Mouse (Mus musculus) lung, postnatal 36 days (tissue): ENCODE measurements around the gene Anks1b.

Experiments
- DNase-seq: peaks from one replicate; pipeline ENCODE4 v3.0.0; 2022; ENCODE audit warnings: mixed read lengths

The Anks1b gene

DNA sequence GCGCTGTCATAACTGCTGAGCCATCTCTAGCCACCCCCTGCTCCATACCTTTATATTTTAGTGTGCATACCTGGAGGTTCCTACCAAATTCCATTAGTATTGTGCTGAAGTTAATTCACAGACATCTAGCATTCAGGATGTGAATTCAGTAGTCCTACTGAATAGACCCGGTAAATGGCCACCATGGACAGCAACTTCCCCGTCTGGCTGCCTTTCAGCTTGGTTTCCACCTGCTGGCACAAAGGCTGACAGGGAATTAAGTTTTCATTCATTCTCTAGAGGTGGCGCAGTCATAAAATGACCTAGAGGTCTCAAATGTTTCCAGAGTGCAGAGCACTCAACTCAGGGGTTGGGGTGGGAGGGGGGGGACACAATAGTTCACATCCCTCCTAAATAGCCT, 953.6 kb downstream of the Anks1b start:
- DNase-seq = no peak

DNA sequence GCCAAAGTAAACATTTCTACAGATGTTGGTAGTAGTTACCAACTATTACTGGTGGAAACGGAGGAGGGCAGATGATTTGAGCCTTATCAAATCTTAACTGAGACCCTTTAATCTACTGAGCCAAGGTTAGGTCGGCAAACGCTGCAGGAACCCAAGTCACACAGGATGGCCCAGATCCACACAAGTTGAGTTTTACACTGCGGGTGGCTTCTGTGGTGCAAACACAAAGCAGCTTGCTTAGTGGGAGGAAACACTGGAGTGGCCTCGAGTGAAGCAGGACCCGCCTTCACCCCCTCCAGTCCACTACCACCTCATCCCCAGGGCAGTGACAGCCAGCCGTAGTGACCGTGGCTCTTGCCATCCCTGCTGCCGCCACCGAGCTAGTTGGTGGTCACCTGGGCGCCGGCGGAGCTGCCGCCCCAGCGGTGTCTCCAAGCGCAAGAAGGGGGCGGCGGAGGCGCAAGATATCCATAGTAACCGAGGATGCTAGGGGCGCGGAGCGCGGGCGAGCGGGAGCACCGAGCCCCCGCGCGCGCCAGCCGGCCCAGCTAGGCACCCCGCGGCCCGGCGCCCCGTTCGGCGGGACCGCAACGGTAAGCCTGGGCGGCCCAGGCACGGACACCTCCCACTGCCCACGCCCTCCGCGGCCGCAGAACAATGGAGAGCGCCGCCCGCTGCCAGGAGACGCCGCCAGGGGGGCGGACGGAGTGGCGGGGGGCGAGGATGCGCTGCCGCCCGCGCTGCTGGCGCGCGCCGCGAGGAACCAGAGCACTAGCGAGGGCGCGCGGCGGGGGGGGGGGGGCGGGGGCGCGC, 955.5 kb downstream of the Anks1b start:
- DNase-seq = no peak

DNA sequence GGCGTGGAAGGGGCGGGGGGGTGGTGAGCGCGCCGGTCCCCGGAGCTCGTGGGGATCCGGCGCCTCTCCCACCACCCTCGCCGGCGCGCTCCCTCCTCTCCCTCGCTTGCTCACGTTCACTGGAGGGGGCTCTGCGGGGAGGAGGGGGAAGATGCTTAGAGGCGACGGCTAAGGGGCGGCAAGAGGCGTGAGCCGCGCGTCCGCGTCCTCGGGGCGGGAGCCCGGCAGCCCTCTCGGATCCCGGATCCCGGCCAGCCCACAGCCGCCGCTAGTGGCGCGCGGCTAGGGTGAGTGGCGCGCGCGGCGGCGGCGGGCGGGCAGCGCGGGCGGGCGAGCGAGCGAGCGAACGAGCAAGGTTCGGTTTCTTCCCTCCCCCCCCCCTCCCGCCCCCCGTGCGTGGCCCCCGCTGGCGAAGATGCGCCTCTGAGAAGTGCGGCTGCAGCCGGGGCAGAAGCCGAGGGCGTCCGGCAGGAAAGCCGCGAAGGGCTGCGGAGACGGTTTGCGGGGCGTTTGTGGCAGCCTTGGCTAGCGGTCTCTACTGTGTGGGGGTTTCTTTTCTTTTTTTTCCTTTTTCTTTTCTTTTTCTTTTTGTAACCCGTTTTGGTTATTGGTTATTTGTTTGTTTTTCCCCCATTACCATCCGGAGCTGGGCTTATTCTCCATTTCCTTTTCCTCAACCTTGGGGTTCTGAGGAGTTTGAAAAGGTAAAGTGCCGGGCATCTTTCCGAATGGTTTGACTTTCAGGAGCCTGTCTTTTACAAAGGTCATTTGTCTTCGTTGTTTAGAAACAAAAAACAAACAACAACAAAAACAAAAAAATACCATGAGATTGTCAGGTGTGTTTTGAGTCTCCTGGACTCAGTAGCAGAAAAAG, 956.3 kb downstream of the Anks1b start:
- no peak for DNase-seq

- DNase-seq = no peak
These were observed 956.9 kb downstream of the Anks1b start for GRCm38 (mm10) chr10:90830268-90830585.

DNA sequence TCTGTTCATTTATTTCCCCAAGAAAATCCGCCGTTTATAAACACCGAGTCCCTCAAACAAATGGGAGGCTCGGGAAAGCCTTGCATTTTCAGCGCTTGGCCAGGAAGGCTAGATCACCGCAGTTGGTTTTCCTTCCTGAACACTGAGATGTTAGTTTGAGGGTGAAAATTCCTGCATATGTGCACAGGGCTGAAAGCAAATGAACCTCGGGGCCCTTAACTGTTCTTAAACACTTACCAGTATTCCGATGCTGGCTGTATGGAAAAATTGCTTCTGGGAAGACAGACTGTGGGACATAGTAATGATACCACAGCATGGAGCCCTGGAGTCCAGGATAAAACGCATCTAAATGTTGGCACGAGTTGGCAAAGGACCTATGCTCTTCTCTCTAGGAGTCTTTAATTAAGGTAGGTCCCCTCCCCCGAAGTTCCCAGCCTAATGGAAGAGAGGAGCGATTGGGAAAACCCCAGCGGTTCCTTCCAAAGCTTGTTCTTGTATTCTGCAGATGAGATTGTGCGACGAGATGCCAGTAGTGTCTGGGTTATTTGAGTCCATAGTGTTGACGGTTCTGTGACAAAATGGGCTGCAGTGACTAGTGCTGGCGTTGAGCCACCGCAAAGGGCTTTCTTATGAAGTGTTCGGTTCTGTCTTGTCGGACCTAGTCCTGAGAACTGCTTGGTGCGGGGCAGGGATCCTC, 957.4 kb downstream of the Anks1b start:
- DNase-seq = no peak

GRCm38 (mm10) chr10:90831288-90831626, 957.9 kb downstream of the Anks1b start:
- DNase-seq = no peak

DNA sequence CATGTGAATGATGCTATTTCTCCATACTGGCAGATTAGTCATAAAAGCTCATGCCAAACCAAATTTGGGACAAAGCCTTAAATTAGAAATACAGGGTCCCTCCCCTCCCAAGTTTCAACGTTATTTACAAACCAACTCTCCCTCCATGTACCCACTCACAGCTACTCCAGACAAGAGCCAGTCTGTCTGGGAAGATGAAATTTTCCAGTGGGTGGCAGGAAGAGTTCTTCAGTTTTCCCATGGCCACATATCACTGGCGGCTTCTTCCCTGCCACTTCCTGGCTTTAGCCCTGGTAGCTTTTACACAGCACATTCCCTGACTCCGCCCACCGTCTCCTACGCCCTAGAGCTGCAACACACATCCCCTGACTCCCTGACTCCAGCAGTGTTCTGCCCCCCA, 961.0 kb downstream of the Anks1b start:
- no peak for DNase-seq

DNA sequence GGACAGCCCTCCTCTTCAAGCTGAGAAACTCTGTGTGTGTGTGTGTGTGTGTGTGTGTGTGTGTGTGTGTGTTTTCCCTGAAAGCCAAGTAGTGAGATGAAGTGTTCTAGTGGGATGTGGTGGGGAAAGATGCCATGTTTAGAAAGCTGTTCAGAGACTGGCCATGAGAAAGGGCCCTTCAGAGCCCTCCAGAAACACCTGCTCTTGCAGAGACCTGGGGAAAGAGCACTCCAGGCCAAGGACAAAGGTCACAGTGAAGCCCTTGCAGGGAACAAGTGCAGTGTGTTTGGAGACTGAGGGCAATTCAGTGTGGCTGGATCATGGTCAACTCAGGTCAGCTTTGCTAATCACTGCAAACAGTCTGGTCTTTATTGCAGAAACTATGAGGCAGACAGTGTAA, 961.9 kb downstream of the Anks1b start:
- DNase-seq = no peak

DNA sequence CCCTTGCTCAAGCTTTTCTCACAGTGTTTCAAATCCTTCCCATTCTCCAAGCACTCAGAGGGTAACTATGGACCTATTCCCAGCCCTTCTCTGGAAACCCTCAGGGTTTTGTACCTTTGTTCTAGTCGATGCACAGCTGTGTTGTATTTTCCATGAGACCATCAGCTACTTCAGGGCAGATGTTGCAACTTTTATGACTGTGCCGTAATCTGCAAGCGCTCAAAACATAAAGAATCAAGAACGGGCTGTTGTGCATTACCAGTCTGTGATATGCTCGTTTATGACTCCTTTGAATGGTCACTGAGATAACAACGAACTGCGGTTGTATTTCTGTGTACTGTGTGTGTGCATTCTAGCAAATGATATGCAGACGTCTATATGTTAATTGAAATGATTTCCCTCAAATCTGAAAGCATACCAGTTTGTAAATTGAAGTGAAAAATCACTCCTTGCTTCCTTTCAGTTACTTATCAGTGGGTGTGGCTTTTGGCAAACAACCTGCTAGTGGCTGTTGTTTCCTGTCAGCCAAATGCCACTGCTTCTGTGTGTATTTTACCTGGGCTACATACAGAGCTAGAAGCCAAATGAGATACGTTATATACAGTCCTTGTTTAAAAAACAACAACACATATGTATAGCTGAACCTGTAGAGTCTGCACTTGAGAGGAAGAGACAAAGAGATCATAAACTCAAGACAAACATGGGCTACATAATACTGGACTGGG, 966.5 kb downstream of the Anks1b start:
- DNase-seq = no peak

GRCm38 (mm10) chr10:90842398-90842797, 969.1 kb downstream of the Anks1b start:
- no peak for DNase-seq

DNA sequence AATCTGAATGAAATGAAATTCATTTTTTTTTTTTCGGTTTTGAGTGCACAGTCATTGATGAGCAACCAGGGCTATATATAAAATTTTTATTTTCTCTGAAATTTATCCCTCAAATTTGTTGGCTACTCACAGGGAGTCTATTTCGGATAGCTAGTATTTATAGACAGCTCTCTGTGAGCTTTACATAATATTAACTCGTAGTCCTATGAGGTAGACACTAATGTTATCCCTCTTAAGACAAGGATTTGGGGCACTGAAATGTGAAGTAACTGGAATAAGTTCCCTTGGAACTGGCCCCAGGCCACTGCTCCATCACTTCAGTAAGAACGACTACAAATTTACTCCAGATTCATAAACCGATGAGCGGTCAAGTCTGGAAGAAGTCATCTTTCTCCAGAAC, 977.8 kb downstream of the Anks1b start:
- no peak for DNase-seq

- no peak for DNase-seq
These were observed 978.7 kb downstream of the Anks1b start for GRCm38 (mm10) chr10:90851999-90852398.

- no peak for DNase-seq
These were observed 979.1 kb downstream of the Anks1b start for GRCm38 (mm10) chr10:90852432-90852831.

DNA sequence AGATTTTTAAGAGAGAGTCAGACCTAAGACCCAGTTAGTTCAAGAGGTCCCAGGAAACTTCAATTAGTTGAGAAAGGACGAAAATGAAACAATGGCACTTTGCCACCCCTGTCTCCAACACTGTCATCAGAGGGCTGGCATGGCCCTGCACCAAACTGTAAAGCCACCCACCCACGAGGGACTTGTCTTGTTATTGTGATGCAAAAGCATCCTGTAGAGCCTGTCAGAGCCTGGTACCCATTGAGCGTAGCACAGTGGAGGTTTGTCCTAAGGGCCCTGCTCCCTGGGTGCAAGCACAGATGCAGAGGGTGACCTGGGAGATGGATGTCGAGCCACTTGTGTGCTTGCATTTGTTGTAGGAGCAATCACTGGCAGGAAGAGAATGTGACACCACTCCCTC, 983.4 kb downstream of the Anks1b start:
- no peak for DNase-seq

GRCm38 (mm10) chr10:90859665-90860523, 986.6 kb downstream of the Anks1b start:
- no peak for DNase-seq

GRCm38 (mm10) chr10:90863881-90864598, 990.7 kb downstream of the Anks1b start:
- no peak for DNase-seq

DNA sequence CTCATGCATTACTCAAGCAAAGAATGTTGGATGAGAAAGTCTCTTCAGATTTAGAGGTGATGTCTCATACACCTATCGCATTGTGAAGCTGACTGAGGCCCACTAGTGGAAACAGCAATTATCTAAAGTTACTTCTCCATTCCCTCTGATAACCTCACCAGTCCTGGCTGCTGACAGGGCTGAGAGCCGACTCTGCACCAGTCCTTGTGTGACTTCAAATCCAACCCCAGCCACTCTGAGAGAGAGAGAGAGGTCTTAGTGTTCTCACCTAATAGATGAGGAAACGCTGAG, 991.2 kb downstream of the Anks1b start:
- DNase-seq = no peak

DNA sequence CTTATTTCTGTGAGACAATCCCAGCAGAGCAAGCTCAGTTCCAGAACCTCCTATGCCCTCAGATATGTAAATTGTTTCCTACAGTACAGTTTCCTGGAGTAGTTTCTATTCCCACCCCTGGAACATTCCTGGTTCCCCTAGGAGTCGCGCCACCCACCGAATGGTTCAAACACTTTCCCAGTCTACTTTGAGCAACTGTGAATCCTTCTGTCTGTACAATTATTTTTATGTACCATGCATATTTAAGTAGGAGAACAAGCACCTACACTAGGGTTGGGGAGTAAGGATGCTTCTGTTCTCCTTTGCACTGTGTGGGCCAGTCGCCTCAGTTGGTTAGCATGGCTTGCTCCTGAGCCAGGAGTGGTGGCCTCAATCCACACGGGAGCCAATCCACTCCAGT, 999.9 kb downstream of the Anks1b start:
- no peak for DNase-seq

DNA sequence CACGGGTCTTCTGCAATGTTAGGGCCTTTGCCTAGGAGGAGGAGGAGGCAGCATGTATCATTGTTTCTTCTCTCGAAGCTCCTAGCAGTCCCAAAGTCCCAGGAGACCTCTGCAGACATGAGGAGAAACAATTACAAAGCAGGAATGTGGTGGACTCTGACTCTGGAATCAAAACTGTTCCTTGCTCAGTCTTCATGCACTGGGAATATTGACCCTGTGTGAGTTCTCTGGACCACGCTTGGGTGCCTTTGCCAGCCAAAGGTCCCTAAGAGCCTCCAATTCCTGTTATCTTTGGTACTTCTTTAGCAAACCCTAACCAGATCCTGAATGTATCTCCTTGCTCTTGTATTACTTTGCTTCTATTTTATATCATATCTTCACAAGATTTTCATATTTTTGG, 1000.9 kb downstream of the Anks1b start:
- no peak for DNase-seq

DNA sequence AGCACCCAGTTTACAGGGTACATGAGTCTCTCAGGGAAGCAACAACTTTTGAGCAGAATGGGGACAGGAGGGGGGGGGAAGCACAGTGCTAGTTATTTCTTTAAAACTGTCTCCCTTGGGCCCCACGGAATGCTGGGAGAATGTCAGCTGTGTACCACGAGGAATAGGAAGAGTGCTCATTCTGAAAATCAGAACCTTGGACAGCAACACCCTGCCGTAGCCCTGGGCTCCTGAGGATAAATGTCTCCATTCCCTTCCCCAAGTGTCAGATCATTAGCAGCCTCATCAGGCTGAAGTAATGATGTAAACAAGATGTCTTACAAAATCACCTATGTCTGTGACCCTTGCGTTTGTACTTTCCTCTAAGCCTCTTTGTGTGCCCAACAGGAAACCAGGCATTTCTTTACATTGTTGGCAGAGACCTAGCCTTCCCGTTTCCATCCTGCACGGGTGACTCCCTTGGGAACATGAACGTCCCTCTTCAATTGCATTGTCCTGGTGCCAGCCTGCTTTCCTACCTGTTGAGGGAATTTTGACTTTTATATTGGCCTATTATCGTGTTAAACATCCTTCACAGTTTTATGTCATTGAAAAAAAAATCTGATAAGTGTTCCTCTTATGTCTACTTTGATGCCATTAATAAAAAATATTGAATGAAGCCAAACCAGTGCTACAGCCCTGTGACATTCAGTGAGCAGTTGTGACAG, 1007.7 kb downstream of the Anks1b start:
- no peak for DNase-seq

- no peak for DNase-seq
These were observed 1016.3 kb downstream of the Anks1b start for GRCm38 (mm10) chr10:90889566-90889965.
